Comparison of ENCODE assay signal across 25 mouse cellular contexts in genomic region chr7:27324928-27325327, GRCm38 (mm10). TPM values are rescaled to one million over a fixed set of nuclear protein-coding genes. Genes with fewer than 3 reads are reported as not detected.
DNase-seq lines count a peak whose midpoint lies in the region; ATAC-seq and TF ChIP-seq lines count a peak whose summit lies in the region.
"Had no signal": no experiment of that assay in that cellular context is flagged by ENCODE, and none has a peak within 500 bp of the region (broad histone marks: within the 10 kb centered on the region; RNA-seq: fewer than 3 reads in every experiment).

No protein-coding gene starts in this region.

- whole genome bisulfite sequencing in heart, embryonic 10.5 days: 56% methylated on average over 18 of the region's 20 CpGs
- WGBS in liver, postnatal 0 days (ENCODE audit: insufficient replicate concordance): 49% methylated on average over 18 of the region's 20 CpGs
- WGBS in liver, embryonic 12.5 days (ENCODE audit: insufficient replicate concordance): 48% methylated on average over 18 of the region's 20 CpGs
- 48% methylated on average over 18 of the region's 20 CpGs for WGBS in neural tube, embryonic 13.5 days
- 41% methylated on average over 20 of the region's 20 CpGs for WGBS in neural tube, embryonic 15.5 days
- WGBS in intestine, postnatal 0 days: 57% methylated on average over 19 of the region's 20 CpGs

- H3K27ac ChIP-seq in heart, embryonic 10.5 days: no peak overlapping the region
- H3K27ac ChIP-seq in liver, postnatal 0 days (ENCODE audit: low read depth): no peak overlapping the region
- no peak overlapping the region for H3K27ac ChIP-seq in liver, embryonic 12.5 days
- no peak overlapping the region for H3K27ac ChIP-seq in neural tube, embryonic 13.5 days (replicated peaks)
- no peak overlapping the region for H3K27ac ChIP-seq in neural tube, embryonic 15.5 days (replicated peaks)
- no peak overlapping the region for H3K27ac ChIP-seq in intestine, postnatal 0 days (ENCODE audit: low read depth, low read length)
- H3K27ac ChIP-seq: embryonic facial prominence, embryonic 12.5 days; hindbrain, embryonic 15.5 days; intestine, embryonic 15.5 days; limb, embryonic 15.5 days had no signal

- H3K27me3 ChIP-seq in heart, embryonic 10.5 days (ENCODE audit: insufficient read depth, poor library complexity, severe bottlenecking): peaks cover 86% of the 10 kb centered on the region
- peaks cover 53% of the 10 kb centered on the region for H3K27me3 ChIP-seq in liver, postnatal 0 days (ENCODE audit: insufficient read depth, low read length)
- peaks cover 93% of the 10 kb centered on the region for H3K27me3 ChIP-seq in liver, embryonic 12.5 days (replicated peaks)
- H3K27me3 ChIP-seq in neural tube, embryonic 13.5 days: peaks cover 79% of the 10 kb centered on the region
- H3K27me3 ChIP-seq in neural tube, embryonic 15.5 days (replicated peaks): peaks cover 66% of the 10 kb centered on the region
- peaks cover 19% of the 10 kb centered on the region for H3K27me3 ChIP-seq in intestine, postnatal 0 days (replicated peaks; ENCODE audit: control insufficient read depth, insufficient read depth, low read length)
- H3K27me3 ChIP-seq: Patski had no signal

- no peaks in the 10 kb centered on the region for H3K9me3 ChIP-seq in heart, embryonic 10.5 days
- no peaks in the 10 kb centered on the region for H3K9me3 ChIP-seq in liver, postnatal 0 days (ENCODE audit: low read length)
- H3K9me3 ChIP-seq in liver, embryonic 12.5 days (replicated peaks): no peaks in the 10 kb centered on the region
- H3K9me3 ChIP-seq in neural tube, embryonic 13.5 days: no peaks in the 10 kb centered on the region
- H3K9me3 ChIP-seq in neural tube, embryonic 15.5 days (replicated peaks): no peaks in the 10 kb centered on the region
- H3K9me3 ChIP-seq in intestine, postnatal 0 days (ENCODE audit: control insufficient read depth): no peaks in the 10 kb centered on the region
- H3K9me3 ChIP-seq: embryonic facial prominence, embryonic 12.5 days; hindbrain, embryonic 15.5 days; intestine, embryonic 15.5 days; limb, embryonic 15.5 days had no signal

- no peak for ATAC-seq in liver, postnatal 0 days
- no peak for ATAC-seq in liver, embryonic 12.5 days
- no peak for ATAC-seq in neural tube, embryonic 13.5 days (ENCODE audit: low read depth)
- ATAC-seq in neural tube, embryonic 15.5 days (ENCODE audit: low FRiP score): no peak
- no peak for ATAC-seq in intestine, postnatal 0 days
- ATAC-seq: forebrain, embryonic 16.5 days; Patski had no signal

- intact Hi-C loops in heart, postnatal 14 days (cut with DNase I): no loop called here

- no peak for DNase-seq in heart, embryonic 10.5 days (ENCODE audit: low spot score)
- no peak for DNase-seq in heart, postnatal 14 days
- peak; percentile 13 for DNase-seq in liver, postnatal 0 days
- DNase-seq: adrenal gland, adult 8-10 months; cerebellum, adult 8-10 months; lung, postnatal 36 days; right cerebral cortex, postnatal 4 days had no signal

- H3K4me3 ChIP-seq in heart, embryonic 10.5 days: peak overlapping the region; percentile 25; the same call in 1 of the 2 replicates
- H3K4me3 ChIP-seq in liver, postnatal 0 days (ENCODE audit: low read depth, low read length): no peak overlapping the region
- H3K4me3 ChIP-seq in liver, embryonic 12.5 days: no peak overlapping the region
- H3K4me3 ChIP-seq in neural tube, embryonic 13.5 days: no peak overlapping the region
- H3K4me3 ChIP-seq in neural tube, embryonic 15.5 days (replicated peaks): no peak overlapping the region
- no peak overlapping the region for H3K4me3 ChIP-seq in intestine, postnatal 0 days (ENCODE audit: low read depth, low read length)
- H3K4me3 ChIP-seq: erythroblast, embryonic 14.5 days; myocyte had no signal

- no peak overlapping the region for H3K9ac ChIP-seq in liver, postnatal 0 days (replicated peaks)
- H3K9ac ChIP-seq in liver, embryonic 12.5 days: no peak overlapping the region
- H3K9ac ChIP-seq in neural tube, embryonic 13.5 days: 0 out of 2 replicates have a peak overlapping the region, but pooled peaks have one; percentile 17
- H3K9ac ChIP-seq in neural tube, embryonic 15.5 days (replicated peaks): no peak overlapping the region
- H3K9ac ChIP-seq in intestine, postnatal 0 days (ENCODE audit: low read depth, low read length): no peak overlapping the region
- H3K9ac ChIP-seq: hindbrain, embryonic 15.5 days had no signal

- no peaks in the 10 kb centered on the region for H3K36me3 ChIP-seq in heart, embryonic 10.5 days
- H3K36me3 ChIP-seq in liver, postnatal 0 days (replicated peaks; ENCODE audit: insufficient read depth, low read length): no peaks in the 10 kb centered on the region
- no peaks in the 10 kb centered on the region for H3K36me3 ChIP-seq in liver, embryonic 12.5 days
- H3K36me3 ChIP-seq in neural tube, embryonic 13.5 days: no peaks in the 10 kb centered on the region
- no peaks in the 10 kb centered on the region for H3K36me3 ChIP-seq in neural tube, embryonic 15.5 days
- H3K36me3 ChIP-seq in intestine, postnatal 0 days (ENCODE audit: control insufficient read depth, insufficient read depth): peaks cover 5% of the 10 kb centered on the region; the same call in 1 of the 2 replicates
- H3K36me3 ChIP-seq: embryonic facial prominence, embryonic 12.5 days; hindbrain, embryonic 15.5 days had no signal

- peaks cover 36% of the 10 kb centered on the region for H3K4me1 ChIP-seq in heart, embryonic 10.5 days
- H3K4me1 ChIP-seq in liver, postnatal 0 days (ENCODE audit: insufficient read depth): peaks cover 9% of the 10 kb centered on the region
- peaks cover 14% of the 10 kb centered on the region for H3K4me1 ChIP-seq in liver, embryonic 12.5 days
- H3K4me1 ChIP-seq in neural tube, embryonic 13.5 days (replicated peaks): peaks cover 28% of the 10 kb centered on the region
- H3K4me1 ChIP-seq in neural tube, embryonic 15.5 days: peaks cover 24% of the 10 kb centered on the region
- 0 out of 2 replicates have a peak, but pooled peaks cover 4% of the 10 kb centered on the region for H3K4me1 ChIP-seq in intestine, postnatal 0 days (replicated peaks; ENCODE audit: control insufficient read depth, insufficient read depth, low read length)

- TF ChIP-seq CTCF in liver, postnatal 0 days (IDR thresholded peaks at IDR 0.05; ENCODE audit: low read depth): no peak
- TF ChIP-seq CTCF in intestine, postnatal 0 days (IDR thresholded peaks at IDR 0.05; ENCODE audit: low read depth): no peak

- no peak for TF ChIP-seq EP300 in liver, postnatal 0 days (IDR thresholded peaks at IDR 0.05; ENCODE audit: low read depth)

- no peak overlapping the region for H3K4me2 ChIP-seq in liver, postnatal 0 days (ENCODE audit: low read depth, low read length)
- H3K4me2 ChIP-seq in liver, embryonic 12.5 days: no peak overlapping the region
- no peak overlapping the region for H3K4me2 ChIP-seq in neural tube, embryonic 13.5 days
- no peak overlapping the region for H3K4me2 ChIP-seq in neural tube, embryonic 15.5 days
- H3K4me2 ChIP-seq in intestine, postnatal 0 days (replicated peaks; ENCODE audit: low read depth): no peak overlapping the region

RNA-seq across cellular contexts. Expression of gene Ltbp4, which starts 12.6 kb away (rescaled TPM):
- polyA plus RNA-seq in heart, embryonic 10.5 days (2016; fragmentation: Nextera tagmentation; extraction: Ambion mirVana): 19.2 and 23.6 TPM in 2 replicates
- total RNA-seq in heart, postnatal 14 days (2021): 100 to 1,000 TPM; 354 to 358 TPM
- polyA plus RNA-seq in liver, postnatal 0 days (2015; fragmentation: Nextera tagmentation; extraction: Ambion mirVana): 7.2 and 9.2 TPM in 2 replicates
- 5.7 TPM in 2 replicates for polyA plus RNA-seq in liver, embryonic 12.5 days (2016; fragmentation: Nextera tagmentation; extraction: Ambion mirVana)
- polyA plus RNA-seq in neural tube, embryonic 13.5 days (2015; fragmentation: Nextera tagmentation; extraction: Ambion mirVana): 6.9 and 8.0 TPM in 2 replicates
- polyA plus RNA-seq in neural tube, embryonic 15.5 days (2015; fragmentation: Nextera tagmentation; extraction: Ambion mirVana): 10.7 and 17.8 TPM in 2 replicates
- 40.7 and 43.7 TPM in 2 replicates for polyA plus RNA-seq in intestine, postnatal 0 days (2015; fragmentation: Nextera tagmentation; extraction: Ambion mirVana)

RNA-seq across cellular contexts. Expression of gene Shkbp1, which starts 30.9 kb away (rescaled TPM):
- polyA plus RNA-seq in heart, embryonic 10.5 days (2016; fragmentation: Nextera tagmentation; extraction: Ambion mirVana): 48.3 and 50.4 TPM in 2 replicates
- 1 to 10 TPM; 8.6 to 9.7 TPM for total RNA-seq in heart, postnatal 14 days (2021)
- polyA plus RNA-seq in liver, postnatal 0 days (2015; fragmentation: Nextera tagmentation; extraction: Ambion mirVana): 9.5 and 10.9 TPM in 2 replicates
- polyA plus RNA-seq in liver, embryonic 12.5 days (2016; fragmentation: Nextera tagmentation; extraction: Ambion mirVana): 32.1 and 36.1 TPM in 2 replicates
- 50.6 and 59.6 TPM in 2 replicates for polyA plus RNA-seq in neural tube, embryonic 13.5 days (2015; fragmentation: Nextera tagmentation; extraction: Ambion mirVana)
- polyA plus RNA-seq in neural tube, embryonic 15.5 days (2015; fragmentation: Nextera tagmentation; extraction: Ambion mirVana): 28.9 and 33.4 TPM in 2 replicates
- 26.9 and 29.1 TPM in 2 replicates for polyA plus RNA-seq in intestine, postnatal 0 days (2015; fragmentation: Nextera tagmentation; extraction: Ambion mirVana)

RNA-seq across cellular contexts. Expression of gene Gm20479, which starts 32.3 kb away (rescaled TPM):
- polyA plus RNA-seq in heart, embryonic 10.5 days (2016; fragmentation: Nextera tagmentation; extraction: Ambion mirVana): 1.3 and 2.1 TPM in 2 replicates
- total RNA-seq in heart, postnatal 14 days (2021): under 1 TPM in 1 of 2 experiments, not detected in 1; 0.76 TPM
- 1.1 TPM in 1 of 2 replicates, not detected in the other for polyA plus RNA-seq in liver, postnatal 0 days (2015; fragmentation: Nextera tagmentation; extraction: Ambion mirVana)
- not detected in 2 replicates for polyA plus RNA-seq in liver, embryonic 12.5 days (2016; fragmentation: Nextera tagmentation; extraction: Ambion mirVana)
- polyA plus RNA-seq in neural tube, embryonic 13.5 days (2015; fragmentation: Nextera tagmentation; extraction: Ambion mirVana): not detected in 2 replicates
- polyA plus RNA-seq in neural tube, embryonic 15.5 days (2015; fragmentation: Nextera tagmentation; extraction: Ambion mirVana): not detected in 2 replicates
- 0.61 and 0.72 TPM in 2 replicates for polyA plus RNA-seq in intestine, postnatal 0 days (2015; fragmentation: Nextera tagmentation; extraction: Ambion mirVana)
- total RNA-seq: layer of hippocampus, adult 18-20 months; layer of hippocampus, postnatal 25 days; left cerebral cortex, postnatal 14 days had no signal
- polyA plus RNA-seq: C2C12; erythroblast, embryonic 14.5 days; forebrain, embryonic 16.5 days; gonadal fat pad, adult 2 months; hindbrain, embryonic 15.5 days; thymus, postnatal 0 days had no signal
